Mouse (Mus musculus) hindbrain, embryonic 14.5 days (tissue): ENCODE measurements around the gene Slc30a6. TPM values are rescaled to one million over a fixed set of nuclear protein-coding genes. Genes with fewer than 3 reads are reported as not detected.
A peak's percentile ranks its signal among the peaks of the same experiment; 100 is the strongest.

Experiments
- ATAC-seq: fragments of 200-750 bp; cut with Nextera tagmentation; 2 replicates; pipeline ENCODE4 v1.8.0; 2017; ENCODE audit warnings: moderate number of reproducible peaks, mild to moderate bottlenecking, moderate TSS enrichment, moderate library complexity; ENCODE audit not compliant: low FRiP score
- DNase-seq: peaks from one replicate; pipeline ENCODE4 v3.0.0-alpha.2; 2015; ENCODE audit warnings: low spot score
- H3K27ac ChIP-seq: fragments of 300-500 bp; sonication (generic); 2 replicates; pipeline ENCODE4 v1.5.1; 2014; ENCODE audit warnings: mild to moderate bottlenecking, moderate library complexity
- H3K27me3 ChIP-seq: fragments of 300-500 bp; sonication (generic); 2 replicates; pipeline ENCODE4 v1.6.1; 2014; ENCODE audit warnings: mild to moderate bottlenecking, low read length, mixed read lengths; ENCODE audit not compliant: control insufficient read depth, insufficient read depth
- H3K36me3 ChIP-seq: fragments of 300-500 bp; sonication (generic); replicated peaks from 2 replicates; pipeline ENCODE4 v1.6.1; 2014; ENCODE audit not compliant: control insufficient read depth, insufficient read depth
- H3K4me1 ChIP-seq: fragments of 300-500 bp; sonication (generic); replicated peaks from 2 replicates; pipeline ENCODE4 v1.6.1; 2014; ENCODE audit warnings: antibody characterized with exemption, low read length, mixed read lengths; ENCODE audit not compliant: control insufficient read depth, insufficient read depth
- H3K4me2 ChIP-seq: fragments of 300-500 bp; sonication (generic); replicated peaks from 2 replicates; pipeline ENCODE4 v1.6.1; 2014; ENCODE audit warnings: mild to moderate bottlenecking, moderate library complexity
- H3K4me3 ChIP-seq: fragments of 300-500 bp; sonication (generic); replicated peaks from 2 replicates; pipeline ENCODE4 v1.5.1; 2014; ENCODE audit warnings: mild to moderate bottlenecking, low read length
- H3K9ac ChIP-seq: fragments of 300-500 bp; sonication (generic); 2 replicates; pipeline ENCODE4 v1.6.1; 2014
- H3K9me3 ChIP-seq: fragments of 300-500 bp; sonication (generic); 2 replicates; pipeline ENCODE4 v1.6.1; 2016; ENCODE audit warnings: low read length; ENCODE audit not compliant: control insufficient read depth
- WGBS: fragments of 180-500 bp; shearing (Covaris S2); extraction: QIAGEN DNeasy Blood & Tissue Kit; methylation state at CpG from one replicate; pipeline ENCODE4 v1.1.7; 2014; 5-methylcytosine and 5-hydroxymethylcytosine counted together
- polyA plus RNA-seq: library from polyadenylated mRNA; unstranded; fragments of >200 nt; fragmentation: Nextera tagmentation; extraction: Ambion mirVana; gene quantifications from 2 replicates; pipeline ENCODE4 v1.2.1, GENCODE M21; 2014

Gene Slc30a6
- polyA plus RNA-seq, 1 experiment from 2014 or later: 30.8 TPM

GRCm38 (mm10) chr17:74402486-74403222 is 7.2 kb downstream of the Slc30a6 start:
- H3K9ac ChIP-seq: no peak overlapping the region
- H3K27ac ChIP-seq: no peak overlapping the region
- H3K4me3 ChIP-seq: no peak overlapping the region
- ATAC-seq: no peak
- DNase-seq: no peak
- no peaks in the 10 kb centered on the region for H3K4me1 ChIP-seq
- WGBS: 95% methylated on average over 12 of the region's 12 CpGs
- no peaks in the 10 kb centered on the region for H3K9me3 ChIP-seq
- peaks cover 55% of the 10 kb centered on the region for H3K36me3 ChIP-seq
- no peak overlapping the region for H3K4me2 ChIP-seq
- no peaks in the 10 kb centered on the region for H3K27me3 ChIP-seq

- no peak overlapping the region for H3K27ac ChIP-seq
- H3K4me2 ChIP-seq: no peak overlapping the region
- H3K9ac ChIP-seq: no peak overlapping the region
- H3K9me3 ChIP-seq: no peaks in the 10 kb centered on the region
- no peak overlapping the region for H3K4me3 ChIP-seq
- H3K36me3 ChIP-seq: peaks cover 80% of the 10 kb centered on the region
- ATAC-seq: no peak
- DNase-seq: no peak
- 91% methylated on average over 8 of the region's 8 CpGs for WGBS
- H3K4me1 ChIP-seq: no peaks in the 10 kb centered on the region
- H3K27me3 ChIP-seq: no peaks in the 10 kb centered on the region
Observed at GRCm38 (mm10) chr17:74406487-74406886, 11.1 kb downstream of the Slc30a6 start.

GRCm38 (mm10) chr17:74409722-74410121 is 14.3 kb downstream of the Slc30a6 start:
- ATAC-seq: no peak
- Histone ChIP-seq H3K36me3 (peaks cover 81% of the 10 kb centered on the region), H3K27ac (no peak overlapping the region), H3K9me3 (no peaks in the 10 kb centered on the region), H3K27me3 (no peaks in the 10 kb centered on the region), H3K4me3 (no peak overlapping the region), H3K4me2 (no peak overlapping the region), H3K4me1 (no peaks in the 10 kb centered on the region), H3K9ac (no peak overlapping the region)
- WGBS: 73% methylated on average over 4 of the region's 4 CpGs
- DNase-seq: no peak

- DNase-seq: no peak
- H3K4me1 ChIP-seq: no peaks in the 10 kb centered on the region
- WGBS: 91% methylated on average over 8 of the region's 8 CpGs
- H3K27ac ChIP-seq: no peak overlapping the region
- peaks cover 87% of the 10 kb centered on the region for H3K36me3 ChIP-seq
- H3K27me3 ChIP-seq: no peaks in the 10 kb centered on the region
- no peak for ATAC-seq
- H3K4me2 ChIP-seq: no peak overlapping the region
- H3K9me3 ChIP-seq: no peaks in the 10 kb centered on the region
- H3K9ac ChIP-seq: no peak overlapping the region
- H3K4me3 ChIP-seq: no peak overlapping the region
Observed at GRCm38 (mm10) chr17:74413324-74413723, 17.9 kb downstream of the Slc30a6 start.

GRCm38 (mm10) chr17:74414671-74415070 is 19.3 kb downstream of the Slc30a6 start:
- Histone ChIP-seq H3K27ac (no peak overlapping the region), H3K27me3 (no peaks in the 10 kb centered on the region), H3K9ac (no peak overlapping the region), H3K4me3 (no peak overlapping the region), H3K9me3 (no peaks in the 10 kb centered on the region), H3K36me3 (peaks cover 87% of the 10 kb centered on the region), H3K4me2 (no peak overlapping the region), H3K4me1 (no peaks in the 10 kb centered on the region)
- 70% methylated on average over 1 of the region's 1 CpGs for WGBS
- DNase-seq (no peak), ATAC-seq (no peak)

GRCm38 (mm10) chr17:74416841-74417360 is 21.5 kb downstream of the Slc30a6 start:
- H3K27ac ChIP-seq: no peak overlapping the region
- H3K36me3 ChIP-seq: peaks cover 87% of the 10 kb centered on the region
- H3K9ac ChIP-seq: no peak overlapping the region
- H3K4me3 ChIP-seq: no peak overlapping the region
- H3K4me1 ChIP-seq: no peaks in the 10 kb centered on the region
- ATAC-seq (no peak), DNase-seq (no peak)
- H3K27me3 ChIP-seq: no peaks in the 10 kb centered on the region
- no peak overlapping the region for H3K4me2 ChIP-seq
- no peaks in the 10 kb centered on the region for H3K9me3 ChIP-seq
- WGBS: 88% methylated on average over 8 of the region's 8 CpGs

- Histone ChIP-seq H3K27me3 (no peaks in the 10 kb centered on the region), H3K4me2 (no peak overlapping the region), H3K36me3 (peaks cover 85% of the 10 kb centered on the region), H3K4me1 (no peaks in the 10 kb centered on the region), H3K9me3 (no peaks in the 10 kb centered on the region), H3K27ac (no peak overlapping the region), H3K4me3 (no peak overlapping the region), H3K9ac (no peak overlapping the region)
- no peak for ATAC-seq
- 38% methylated on average over 4 of the region's 4 CpGs for WGBS
- no peak for DNase-seq
Observed at GRCm38 (mm10) chr17:74418171-74418570, 22.8 kb downstream of the Slc30a6 start.

GRCm38 (mm10) chr17:74420656-74421055 is 25.2 kb downstream of the Slc30a6 start:
- H3K36me3 ChIP-seq: peaks cover 84% of the 10 kb centered on the region
- DNase-seq: no peak
- no peak overlapping the region for H3K4me2 ChIP-seq
- H3K27ac ChIP-seq: no peak overlapping the region
- H3K27me3 ChIP-seq: no peaks in the 10 kb centered on the region
- no peak overlapping the region for H3K4me3 ChIP-seq
- ATAC-seq: no peak
- H3K9me3 ChIP-seq: no peaks in the 10 kb centered on the region
- 58% methylated on average over 2 of the region's 2 CpGs for WGBS
- no peak overlapping the region for H3K9ac ChIP-seq
- no peaks in the 10 kb centered on the region; the same call in 1 of the 2 replicates for H3K4me1 ChIP-seq

- peaks cover 77% of the 10 kb centered on the region for H3K36me3 ChIP-seq
Observed at GRCm38 (mm10) chr17:74424401-74425005, 29.1 kb downstream of the Slc30a6 start.

More at GRCm38 (mm10) chr17:74424401-74425005, 29.1 kb downstream of the Slc30a6 start:
- Histone ChIP-seq H3K4me1 (no peaks in the 10 kb centered on the region; the same call in 1 of the 2 replicates), H3K9me3 (no peaks in the 10 kb centered on the region), H3K27ac (no peak overlapping the region), H3K4me3 (no peak overlapping the region), H3K9ac (no peak overlapping the region), H3K27me3 (no peaks in the 10 kb centered on the region), H3K4me2 (no peak overlapping the region)
- WGBS: 44% methylated on average over 12 of the region's 12 CpGs
- ATAC-seq: peak; percentile 92
- peak; percentile 70 for DNase-seq
